In the genomic region with DNA sequence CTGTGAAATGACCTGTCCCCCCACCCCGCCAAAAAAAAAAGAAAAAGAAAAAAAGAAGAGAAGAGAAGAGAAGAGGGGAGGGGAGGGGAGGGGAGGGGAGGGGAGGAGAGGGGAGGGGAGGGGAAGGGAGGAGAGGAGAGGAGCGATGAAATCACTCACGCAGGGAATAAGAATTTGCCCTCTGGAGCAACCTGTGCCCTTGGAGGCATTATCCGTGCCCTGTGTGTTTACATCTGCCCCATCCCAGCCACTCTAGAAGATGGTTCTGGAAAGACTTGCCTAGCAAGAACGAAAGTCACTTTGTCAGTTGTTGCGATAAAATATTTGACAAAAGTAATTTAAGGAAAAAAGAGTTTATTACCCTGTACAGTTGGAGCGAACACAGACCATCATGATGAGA, we compare ENCODE assay signal across 8 mouse cellular contexts. TPM values are rescaled to one million over a fixed set of nuclear protein-coding genes. Genes with fewer than 3 reads are reported as not detected.
DNase-seq lines count a peak whose midpoint lies in the region; ATAC-seq lines count a peak whose summit lies in the region.

No protein-coding gene starts in this region.

- peak; percentile 24 for DNase-seq in cerebellum, adult 9-10 months
- DNase-seq in cerebellum, postnatal 4 days (ENCODE audit: low spot score in 2 of 2) = no peak
- DNase-seq in neural tube, embryonic 11.5 days (ENCODE audit: low spot score) = no peak
- DNase-seq in neural tube, embryonic 10.5 days (ENCODE audit: extremely low spot score, low spot score) = no peak
- no peak for DNase-seq in cerebellum, adult 11 months
- DNase-seq in frontal cortex, adult 2 months (ENCODE audit: extremely low spot score in 1 of 2, low spot score in 1 of 2) = no peak

- no peaks in the 10 kb centered on the region for H3K36me3 ChIP-seq in neural tube, embryonic 11.5 days (ENCODE audit: control insufficient read depth, insufficient read depth, low read length)
- no peaks in the 10 kb centered on the region for H3K36me3 ChIP-seq in limb, embryonic 13.5 days
- H3K36me3 ChIP-seq in stomach, embryonic 16.5 days (ENCODE audit: control insufficient read depth, insufficient read depth, low read length) = no peaks in the 10 kb centered on the region

- WGBS in neural tube, embryonic 11.5 days = 29% methylated on average over 6 of the region's 7 CpGs
- 35% methylated on average over 6 of the region's 7 CpGs for WGBS in limb, embryonic 13.5 days
- 17% methylated on average over 7 of the region's 7 CpGs for WGBS in stomach, embryonic 16.5 days

- H3K9ac ChIP-seq in neural tube, embryonic 11.5 days (ENCODE audit: low read length) = no peak overlapping the region
- H3K9ac ChIP-seq in limb, embryonic 13.5 days = no peak overlapping the region
- H3K9ac ChIP-seq in stomach, embryonic 16.5 days (ENCODE audit: low read length) = no peak overlapping the region

- no peaks in the 10 kb centered on the region for H3K9me3 ChIP-seq in neural tube, embryonic 11.5 days (ENCODE audit: control insufficient read depth, low read length)
- H3K9me3 ChIP-seq in limb, embryonic 13.5 days = no peaks in the 10 kb centered on the region
- no peaks in the 10 kb centered on the region for H3K9me3 ChIP-seq in stomach, embryonic 16.5 days (replicated peaks; ENCODE audit: control insufficient read depth, low read length)

- H3K4me2 ChIP-seq in neural tube, embryonic 11.5 days (ENCODE audit: low read depth) = peak overlapping the region; percentile 67
- peak overlapping the region; percentile 82 for H3K4me2 ChIP-seq in limb, embryonic 13.5 days (replicated peaks)
- peak overlapping the region; percentile 46 for H3K4me2 ChIP-seq in stomach, embryonic 16.5 days (ENCODE audit: low read depth, low read length)

- H3K4me1 ChIP-seq in neural tube, embryonic 11.5 days (ENCODE audit: control insufficient read depth, insufficient read depth, low read length) = 0 out of 2 replicates have a peak, but pooled peaks cover 3% of the 10 kb centered on the region
- H3K4me1 ChIP-seq in limb, embryonic 13.5 days = peaks cover 7% of the 10 kb centered on the region
- H3K4me1 ChIP-seq in stomach, embryonic 16.5 days (ENCODE audit: control insufficient read depth, insufficient read depth, low read length) = peaks cover 9% of the 10 kb centered on the region; the same call in 1 of the 2 replicates

- no peak overlapping the region for H3K27ac ChIP-seq in neural tube, embryonic 11.5 days (ENCODE audit: low read depth, low read length)
- H3K27ac ChIP-seq in limb, embryonic 13.5 days = no peak overlapping the region
- H3K27ac ChIP-seq in stomach, embryonic 16.5 days (ENCODE audit: low read length) = no peak overlapping the region

- H3K4me3 ChIP-seq in neural tube, embryonic 11.5 days (ENCODE audit: low read depth, low read length) = peak overlapping the region; percentile 94
- peak overlapping the region; percentile 94 for H3K4me3 ChIP-seq in limb, embryonic 13.5 days
- peak overlapping the region; percentile 97 for H3K4me3 ChIP-seq in stomach, embryonic 16.5 days (replicated peaks; ENCODE audit: low read length)

- H3K27me3 ChIP-seq in neural tube, embryonic 11.5 days (ENCODE audit: control insufficient read depth, insufficient read depth, low read length) = no peaks in the 10 kb centered on the region
- H3K27me3 ChIP-seq in limb, embryonic 13.5 days = no peaks in the 10 kb centered on the region
- no peaks in the 10 kb centered on the region for H3K27me3 ChIP-seq in stomach, embryonic 16.5 days (ENCODE audit: control insufficient read depth, insufficient read depth, low read length)

- peak; percentile 25; the same call in 1 of the 2 replicates for ATAC-seq in neural tube, embryonic 11.5 days (ENCODE audit: insufficient read depth, low FRiP score, low TSS enrichment)
- ATAC-seq in limb, embryonic 13.5 days (ENCODE audit: low FRiP score, low read depth) = no peak
- no peak for ATAC-seq in stomach, embryonic 16.5 days (ENCODE audit: insufficient read depth, low FRiP score)

RNA-seq across cellular contexts. Expression of a gene that starts 0.4 kb away (rescaled TPM):
- 61.3 and 63.4 TPM in 2 replicates for polyA plus RNA-seq in neural tube, embryonic 11.5 days (2014; fragmentation: Nextera tagmentation; extraction: Ambion mirVana)
- 77.2 and 88.0 TPM in 2 replicates for polyA plus RNA-seq in limb, embryonic 13.5 days (2015; fragmentation: Nextera tagmentation; extraction: Ambion mirVana)
- 91.4 and 95.3 TPM in 2 replicates for polyA plus RNA-seq in stomach, embryonic 16.5 days (2015; fragmentation: Nextera tagmentation; extraction: Ambion mirVana)
- 62.9 and 70.1 TPM in 2 replicates for polyA plus RNA-seq in frontal cortex, adult 2 months (2012; rRNA removed)
